7 mouse cellular contexts compared by ENCODE assay signal in the genomic region with DNA sequence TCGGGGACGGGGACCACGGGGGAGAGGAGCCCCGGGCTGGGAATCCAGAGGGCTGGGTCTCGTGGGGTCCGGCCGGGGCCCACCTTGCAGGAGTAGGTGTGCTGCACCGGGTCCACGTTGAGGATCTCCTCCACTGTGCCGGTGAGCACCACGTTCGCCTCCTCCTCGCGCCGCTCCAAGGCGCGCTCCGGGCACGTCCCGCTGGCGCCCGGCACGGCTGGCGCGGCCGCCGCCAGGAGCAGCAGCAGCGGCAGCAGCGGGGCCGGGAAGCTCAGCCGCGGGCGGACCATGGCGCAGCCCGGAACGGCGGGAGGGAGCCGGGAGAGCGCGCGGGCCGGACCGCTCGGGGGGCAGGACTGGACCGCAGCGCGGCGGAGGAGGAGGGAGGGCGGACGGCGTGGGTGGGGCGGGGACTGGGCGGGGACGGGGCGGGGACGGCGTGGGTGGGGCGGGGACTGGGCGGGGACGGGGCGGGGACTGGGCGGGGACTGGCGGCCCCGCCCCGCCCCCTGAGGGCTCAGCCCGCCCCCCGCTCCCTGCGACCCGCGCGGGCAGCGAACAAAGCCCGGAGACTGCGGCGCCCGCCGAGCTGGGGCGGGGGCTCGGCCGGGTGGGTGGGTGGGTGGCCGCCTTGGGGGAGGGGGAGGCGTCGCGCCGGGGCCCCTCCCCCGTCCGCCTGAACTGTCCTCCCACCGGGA. TPM values are rescaled to one million over a fixed set of nuclear protein-coding genes. Genes with fewer than 3 reads are reported as not detected.
DNase-seq lines count a peak whose midpoint lies in the region; ATAC-seq and TF ChIP-seq lines count a peak whose summit lies in the region.

Agrn (minus strand) TSS at position 358 of the 698 bp plus-strand sequence.

- peak within 1 kb of the TSS; percentile 96 for H3K27ac ChIP-seq in intestine, embryonic 15.5 days
- peak within 1 kb of the TSS; percentile 96 for H3K27ac ChIP-seq in limb, embryonic 10.5 days
- peak within 1 kb of the TSS; percentile 90 for H3K27ac ChIP-seq in midbrain, embryonic 11.5 days (ENCODE audit: low read depth, low read length)
- H3K27ac ChIP-seq in spleen, adult 2 months (ENCODE audit: insufficient read depth, low read length): peak within 1 kb of the TSS; percentile 78; the same call in 1 of the 2 replicates

- peak; percentile 83 to 88 for DNase-seq in adrenal gland, adult (ENCODE audit: inconsistent age in 2 of 2, low spot score in 1 of 2)
- DNase-seq in cerebellum, postnatal 10 days: peak; percentile 81 to 87
- no peak for DNase-seq in gonadal fat pad, adult 2 months (ENCODE audit: low read depth)
- peak; percentile 93 for DNase-seq in limb, embryonic 10.5 days (ENCODE audit: low spot score)
- no peak for DNase-seq in midbrain, embryonic 11.5 days (ENCODE audit: low spot score, missing footprints)
- peak in 1 of 2 experiments; percentile 45 for DNase-seq in spleen, adult 2 months (ENCODE audit: low read depth in 1 of 2, low spot score in 2 of 2)

- H3K4me1 ChIP-seq in intestine, embryonic 15.5 days (replicated peaks): peaks cover 41% of the 10 kb centered on the region
- peaks cover 54% of the 10 kb centered on the region for H3K4me1 ChIP-seq in limb, embryonic 10.5 days
- peaks cover 36% of the 10 kb centered on the region for H3K4me1 ChIP-seq in midbrain, embryonic 11.5 days (ENCODE audit: control insufficient read depth, insufficient read depth, low read length)
- peaks cover 12% of the 10 kb centered on the region for H3K4me1 ChIP-seq in spleen, adult 2 months (ENCODE audit: control insufficient read depth, insufficient read depth, insufficient read length)

- peak within 1 kb of the TSS; percentile 91 for H3K4me2 ChIP-seq in intestine, embryonic 15.5 days (replicated peaks)
- peak within 1 kb of the TSS; percentile 90 for H3K4me2 ChIP-seq in midbrain, embryonic 11.5 days

- H3K9me3 ChIP-seq in intestine, embryonic 15.5 days: no peaks in the 10 kb centered on the region
- no peaks in the 10 kb centered on the region for H3K9me3 ChIP-seq in limb, embryonic 10.5 days (replicated peaks)
- no peaks in the 10 kb centered on the region for H3K9me3 ChIP-seq in midbrain, embryonic 11.5 days (ENCODE audit: control insufficient read depth, low read length)

- 0 out of 2 replicates have a peak, but pooled peaks cover 2% of the 10 kb centered on the region for H3K36me3 ChIP-seq in intestine, embryonic 15.5 days
- peaks cover 31% of the 10 kb centered on the region for H3K36me3 ChIP-seq in limb, embryonic 10.5 days
- peaks cover 3% of the 10 kb centered on the region for H3K36me3 ChIP-seq in midbrain, embryonic 11.5 days (ENCODE audit: control insufficient read depth, insufficient read depth, low read length)
- H3K36me3 ChIP-seq in spleen, adult 2 months (ENCODE audit: control insufficient read depth, insufficient read depth, low read length): no peaks in the 10 kb centered on the region

- peak within 1 kb of the TSS; percentile 93 for H3K4me3 ChIP-seq in intestine, embryonic 15.5 days (replicated peaks)
- peak within 1 kb of the TSS; percentile 97 for H3K4me3 ChIP-seq in limb, embryonic 10.5 days
- peak within 1 kb of the TSS; percentile 87 for H3K4me3 ChIP-seq in midbrain, embryonic 11.5 days (ENCODE audit: low read depth, low read length)
- peak within 1 kb of the TSS; percentile 76 for H3K4me3 ChIP-seq in spleen, adult 2 months (ENCODE audit: extremely low read depth, insufficient read depth, insufficient read length)

- H3K27me3 ChIP-seq in intestine, embryonic 15.5 days (replicated peaks): peaks cover 1% of the 10 kb centered on the region; the same call in 1 of the 2 replicates
- peaks cover 8% of the 10 kb centered on the region for H3K27me3 ChIP-seq in limb, embryonic 10.5 days (ENCODE audit: low read depth, poor library complexity, severe bottlenecking)
- H3K27me3 ChIP-seq in midbrain, embryonic 11.5 days (ENCODE audit: control insufficient read depth, insufficient read depth, low read length): no peaks in the 10 kb centered on the region; the same call in 1 of the 2 replicates
- peaks cover 6% of the 10 kb centered on the region for H3K27me3 ChIP-seq in spleen, adult 2 months (ENCODE audit: control insufficient read depth, insufficient read depth, low read length)

- H3K9ac ChIP-seq in intestine, embryonic 15.5 days: peak within 1 kb of the TSS; percentile 89
- peak within 1 kb of the TSS; percentile 90 for H3K9ac ChIP-seq in midbrain, embryonic 11.5 days (ENCODE audit: low read length)

- ATAC-seq in intestine, embryonic 15.5 days: peak; percentile 87
- peak; percentile 86 for ATAC-seq in midbrain, embryonic 11.5 days (ENCODE audit: low FRiP score)

- no peak for TF ChIP-seq POLR2A in spleen, adult 2 months (IDR thresholded peaks at IDR 0.05; ENCODE audit: low read depth, low read length)

- no peak for TF ChIP-seq CTCF in spleen, adult 2 months (IDR thresholded peaks at IDR 0.05; ENCODE audit: extremely low read depth, insufficient read depth, insufficient read length, insufficient replicate concordance)

- WGBS in intestine, embryonic 15.5 days: 1% methylated on average over 39 of the region's 88 CpGs
- under 1% methylated on average over 58 of the region's 88 CpGs for WGBS in limb, embryonic 10.5 days
- WGBS in midbrain, embryonic 11.5 days: under 1% methylated on average over 40 of the region's 88 CpGs
- under 1% methylated on average over 45 of the region's 88 CpGs for WGBS in spleen, adult 2 months

RNA-seq across cellular contexts. Expression of gene Agrn, which starts in this region (rescaled TPM):
- 71.1 and 73.9 TPM in 2 replicates for polyA plus RNA-seq in gonadal fat pad, adult 2 months (2012; rRNA removed)
- 52.1 and 56.5 TPM in 2 replicates for polyA plus RNA-seq in intestine, embryonic 15.5 days (2015; fragmentation: Nextera tagmentation; extraction: Ambion mirVana)
- 36.5 and 49.0 TPM in 2 replicates for polyA plus RNA-seq in limb, embryonic 10.5 days (2016; fragmentation: Nextera tagmentation; extraction: Ambion mirVana)
- polyA plus RNA-seq in midbrain, embryonic 11.5 days (2014; fragmentation: Nextera tagmentation; extraction: Ambion mirVana): 62.2 and 68.2 TPM in 2 replicates
- 21.2 and 23.8 TPM in 2 replicates for polyA plus RNA-seq in spleen, adult 2 months (2012; rRNA removed)

Comparison
In these comparisons a context has a peak if more than half of its experiments do, and no peak if none do; other contexts are left out.
1. DNase-seq: peak in adrenal gland, adult (2 of 2), cerebellum, postnatal 10 days (2 of 2) and limb, embryonic 10.5 days (single experiment); none in gonadal fat pad, adult 2 months (single experiment) and midbrain, embryonic 11.5 days (single experiment).
2. Peak in every context shown above with its lines, with median percentiles within 50 percentile points of each other: H3K27ac ChIP-seq and H3K4me3 ChIP-seq.